Mouse (Mus musculus) forebrain, embryonic 11.5 days (tissue): ENCODE measurements around the gene Prr22. TPM values are rescaled to one million over a fixed set of nuclear protein-coding genes. Genes with fewer than 3 reads are reported as not detected.

Experiments
- ATAC-seq: fragments of 200-750 bp; cut with Nextera tagmentation; replicated peaks from 2 replicates; pipeline ENCODE4 v1.8.0; 2017; ENCODE audit warnings: moderate TSS enrichment; ENCODE audit not compliant: low FRiP score
- DNase-seq: peaks from one replicate; pipeline ENCODE4 v3.0.0-alpha.2; 2017; ENCODE audit warnings: low spot score
- H3K27ac ChIP-seq: fragments of 300-500 bp; sonication (generic); 2 replicates; pipeline ENCODE4 v1.5.1; 2014; ENCODE audit warnings: low read depth, low read length
- H3K27me3 ChIP-seq: fragments of 300-500 bp; sonication (generic); 2 replicates; pipeline ENCODE4 v1.6.1; 2014; ENCODE audit warnings: mild to moderate bottlenecking, low read length, mixed read lengths; ENCODE audit not compliant: control insufficient read depth, insufficient read depth
- H3K36me3 ChIP-seq: fragments of 300-500 bp; sonication (generic); 2 replicates; pipeline ENCODE4 v1.6.1; 2014; ENCODE audit warnings: mild to moderate bottlenecking, low read length, moderate library complexity, mixed read lengths; ENCODE audit not compliant: control insufficient read depth, insufficient read depth
- H3K4me1 ChIP-seq: fragments of 300-500 bp; sonication (generic); replicated peaks from 2 replicates; pipeline ENCODE4 v1.6.1; 2014; ENCODE audit warnings: low read length, mixed read lengths; ENCODE audit not compliant: control insufficient read depth, insufficient read depth
- H3K4me2 ChIP-seq: fragments of 300-500 bp; sonication (generic); 2 replicates; pipeline ENCODE4 v1.6.1; 2014; ENCODE audit warnings: low read depth, mild to moderate bottlenecking, low read length, moderate library complexity, mixed read lengths; ENCODE audit not compliant: severe bottlenecking
- H3K4me3 ChIP-seq: fragments of 300-500 bp; sonication (generic); 2 replicates; pipeline ENCODE4 v1.5.1; 2014; ENCODE audit warnings: low read depth, low read length
- H3K9ac ChIP-seq: fragments of 300-500 bp; sonication (generic); 2 replicates; pipeline ENCODE4 v1.6.1; 2014; ENCODE audit warnings: low read length
- H3K9me3 ChIP-seq: fragments of 300-500 bp; sonication (generic); 2 replicates; pipeline ENCODE4 v1.6.1; 2016; ENCODE audit warnings: low read length, mixed read lengths; ENCODE audit not compliant: control insufficient read depth
- WGBS: fragments of 180-500 bp; shearing (Covaris S2); extraction: QIAGEN DNeasy Blood & Tissue Kit; methylation state at CpG from one replicate; pipeline ENCODE4 v1.1.7; 2014; 5-methylcytosine and 5-hydroxymethylcytosine counted together
- polyA plus RNA-seq: library from polyadenylated mRNA; unstranded; fragments of >200 nt; fragmentation: Nextera tagmentation; extraction: Ambion mirVana; gene quantifications from 2 replicates; pipeline ENCODE4 v1.2.1, GENCODE M21; 2014

Gene Prr22
- polyA plus RNA-seq, 1 experiment from 2014 or later = 1.3 TPM

DNA sequence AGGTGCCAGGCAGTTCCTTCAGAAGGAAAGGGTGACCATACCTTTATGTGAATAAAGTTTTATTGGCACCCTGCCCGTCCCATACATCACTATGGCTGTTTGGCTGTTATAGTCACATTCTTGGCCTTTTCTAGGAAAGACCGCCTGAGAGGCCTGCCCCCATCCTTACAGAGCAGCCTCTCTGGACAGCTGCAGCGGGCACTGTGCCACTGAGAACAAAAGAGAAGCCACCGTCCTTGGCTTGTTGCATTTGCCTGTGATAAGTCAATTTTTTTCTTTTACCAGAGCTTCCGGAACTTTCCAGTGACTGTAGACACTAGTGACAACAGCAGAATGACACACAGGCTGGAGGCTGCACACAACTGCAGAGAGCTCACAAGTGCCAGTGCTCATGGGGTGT is 34.9 kb downstream of the Prr22 start:
- Histone ChIP-seq H3K9ac (no peak overlapping the region), H3K36me3 (no peaks in the 10 kb centered on the region), H3K27ac (no peak overlapping the region), H3K4me1 (peaks cover 5% of the 10 kb centered on the region; the same call in 1 of the 2 replicates), H3K27me3 (no peaks in the 10 kb centered on the region), H3K4me3 (no peak overlapping the region), H3K4me2 (no peak overlapping the region), H3K9me3 (no peaks in the 10 kb centered on the region)
- DNase-seq = no peak
- 89% methylated on average over 5 of the region's 5 CpGs for WGBS
- ATAC-seq = no peak

- WGBS = 65% methylated on average over 1 of the region's 1 CpGs
- H3K36me3 ChIP-seq = no peaks in the 10 kb centered on the region
- ATAC-seq (no peak), DNase-seq (no peak)
- H3K27ac ChIP-seq = no peak overlapping the region
- H3K4me2 ChIP-seq = no peak overlapping the region
- no peak overlapping the region for H3K4me3 ChIP-seq
- H3K9me3 ChIP-seq = no peaks in the 10 kb centered on the region
- H3K27me3 ChIP-seq = no peaks in the 10 kb centered on the region
- H3K9ac ChIP-seq = no peak overlapping the region
- H3K4me1 ChIP-seq = peaks cover 13% of the 10 kb centered on the region
These were observed 35.7 kb downstream of the Prr22 start for GRCm38 (mm10) chr17:56805784-56806183.

DNA sequence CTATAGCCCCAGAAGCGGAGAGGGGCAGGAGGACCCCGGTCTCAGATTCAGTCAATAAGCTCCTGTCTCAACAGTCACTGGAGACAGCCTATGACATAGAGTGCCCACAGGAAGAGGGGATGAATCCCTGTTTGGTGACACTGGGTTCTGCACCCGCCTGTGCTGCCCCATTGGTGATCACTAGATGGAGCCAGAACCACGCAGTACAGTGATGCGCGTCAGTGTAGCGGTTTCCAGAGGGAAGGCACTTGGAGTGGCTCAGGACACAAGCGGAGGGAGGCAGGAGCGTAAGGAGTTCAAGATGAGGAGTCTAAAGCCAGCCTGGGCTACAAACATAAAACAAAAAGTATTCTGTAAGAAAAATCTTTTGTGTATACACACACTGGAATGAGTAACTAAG is 38.5 kb downstream of the Prr22 start:
- Histone ChIP-seq H3K4me3 (no peak overlapping the region), H3K27me3 (no peaks in the 10 kb centered on the region), H3K4me1 (peaks cover 28% of the 10 kb centered on the region), H3K9ac (no peak overlapping the region), H3K27ac (no peak overlapping the region), H3K4me2 (no peak overlapping the region), H3K9me3 (no peaks in the 10 kb centered on the region), H3K36me3 (no peaks in the 10 kb centered on the region)
- DNase-seq (peak; percentile 89), ATAC-seq (peak; percentile 82)
- WGBS = 8% methylated on average over 9 of the region's 9 CpGs

DNA sequence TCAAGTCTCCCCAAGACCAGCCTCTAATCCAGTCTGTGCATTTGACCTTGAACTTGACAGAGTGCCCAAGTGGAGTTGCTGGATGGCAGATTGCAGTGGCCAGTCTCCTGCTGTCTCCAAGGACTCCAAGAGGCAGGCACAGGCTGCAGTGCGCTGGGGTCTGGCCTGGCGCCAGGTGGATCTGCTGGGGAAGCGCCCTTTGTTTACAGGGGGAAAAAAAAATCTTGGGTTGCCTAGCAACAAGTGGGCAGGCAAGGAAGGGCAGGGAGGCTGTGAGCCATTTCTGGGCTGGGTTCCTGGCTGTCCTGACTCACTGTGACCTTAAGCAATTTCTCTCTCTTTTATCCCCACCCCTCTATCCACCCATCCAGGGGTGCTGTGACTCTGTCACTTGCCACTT is 40.2 kb downstream of the Prr22 start:
- no peaks in the 10 kb centered on the region for H3K36me3 ChIP-seq
- H3K27me3 ChIP-seq = no peaks in the 10 kb centered on the region
- WGBS = 3% methylated on average over 3 of the region's 3 CpGs
- H3K27ac ChIP-seq = peak overlapping the region; percentile 41
- peaks cover 36% of the 10 kb centered on the region for H3K4me1 ChIP-seq
- ATAC-seq (peak; percentile 57), DNase-seq (peak; percentile 90)
- peak overlapping the region; percentile 23 for H3K9ac ChIP-seq
- no peaks in the 10 kb centered on the region for H3K9me3 ChIP-seq
- H3K4me3 ChIP-seq = no peak overlapping the region
- no peak overlapping the region for H3K4me2 ChIP-seq

DNA sequence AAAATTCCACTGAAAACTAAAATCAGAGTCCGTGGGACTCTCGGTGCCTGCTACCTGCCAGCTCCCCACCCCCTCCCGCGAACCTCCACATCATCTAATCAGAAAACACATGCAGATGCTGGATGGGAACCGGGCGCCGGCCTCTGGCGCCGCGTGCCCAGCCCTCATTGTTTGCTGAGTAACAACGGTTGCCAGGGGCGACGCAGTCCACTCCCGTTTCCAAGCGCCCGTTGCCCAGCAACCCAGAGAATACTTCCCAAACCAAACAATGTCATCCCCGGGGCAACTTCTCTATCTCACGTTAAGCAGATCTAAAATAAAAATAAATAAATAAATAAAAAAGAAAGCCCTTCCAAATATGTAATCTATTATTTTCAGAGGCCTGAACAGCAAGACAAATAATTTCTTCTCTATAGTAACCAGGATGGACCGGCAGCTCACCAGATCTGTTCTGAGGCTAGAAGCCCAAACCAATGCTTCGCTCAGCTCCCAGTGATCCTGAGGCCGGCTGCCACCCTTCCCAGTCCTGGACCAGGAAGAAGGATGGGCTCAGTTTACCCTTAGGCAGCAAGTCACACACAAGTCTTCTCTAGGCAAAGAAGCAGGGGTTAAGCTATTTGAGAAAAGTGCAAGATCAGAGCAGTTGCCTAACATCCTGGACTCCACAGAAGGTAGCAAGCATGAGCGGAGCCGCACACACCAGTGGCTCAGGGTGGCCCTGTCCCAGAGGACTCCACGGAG is 44.4 kb downstream of the Prr22 start:
- 10% methylated on average over 24 of the region's 24 CpGs for WGBS
- ATAC-seq (peak; percentile 87), DNase-seq (peak; percentile 94)
- Histone ChIP-seq H3K4me1 (peaks cover 38% of the 10 kb centered on the region), H3K36me3 (no peaks in the 10 kb centered on the region), H3K27ac (peak overlapping the region; percentile 90), H3K27me3 (no peaks in the 10 kb centered on the region), H3K4me2 (peak overlapping the region; percentile 26), H3K9me3 (no peaks in the 10 kb centered on the region), H3K4me3 (no peak overlapping the region), H3K9ac (0 out of 2 replicates have a peak overlapping the region, but pooled peaks have one; percentile 9)

GRCm38 (mm10) chr17:56815057-56815345 is 45.0 kb downstream of the Prr22 start:
- no peaks in the 10 kb centered on the region for H3K36me3 ChIP-seq
- H3K4me1 ChIP-seq = peaks cover 35% of the 10 kb centered on the region
- no peak for DNase-seq
- H3K4me2 ChIP-seq = peak overlapping the region; percentile 26
- H3K4me3 ChIP-seq = no peak overlapping the region
- H3K27me3 ChIP-seq = no peaks in the 10 kb centered on the region
- ATAC-seq = no peak
- peak overlapping the region; percentile 90 for H3K27ac ChIP-seq
- peak overlapping the region; percentile 9; the same call in 1 of the 2 replicates for H3K9ac ChIP-seq
- H3K9me3 ChIP-seq = no peaks in the 10 kb centered on the region
- WGBS = 56% methylated on average over 3 of the region's 3 CpGs

- Histone ChIP-seq H3K9me3 (no peaks in the 10 kb centered on the region), H3K36me3 (no peaks in the 10 kb centered on the region), H3K9ac (no peak overlapping the region), H3K4me2 (no peak overlapping the region), H3K27ac (no peak overlapping the region), H3K27me3 (no peaks in the 10 kb centered on the region), H3K4me1 (peaks cover 16% of the 10 kb centered on the region), H3K4me3 (no peak overlapping the region)
- WGBS = 30% methylated on average over 11 of the region's 11 CpGs
- ATAC-seq (no peak), DNase-seq (no peak)
These were observed 48.1 kb downstream of the Prr22 start for GRCm38 (mm10) chr17:56818067-56818636.

- DNase-seq = no peak
- no peak for ATAC-seq
- Histone ChIP-seq H3K4me3 (no peak overlapping the region), H3K27me3 (no peaks in the 10 kb centered on the region), H3K9me3 (no peaks in the 10 kb centered on the region), H3K4me1 (peaks cover 11% of the 10 kb centered on the region), H3K9ac (no peak overlapping the region), H3K27ac (no peak overlapping the region), H3K36me3 (no peaks in the 10 kb centered on the region), H3K4me2 (no peak overlapping the region)
- WGBS = 60% methylated on average over 6 of the region's 6 CpGs
These were observed 49.0 kb downstream of the Prr22 start for GRCm38 (mm10) chr17:56819032-56819545.

GRCm38 (mm10) chr17:56819694-56820111 is 49.7 kb downstream of the Prr22 start:
- ATAC-seq (no peak), DNase-seq (no peak)
- no peak overlapping the region for H3K27ac ChIP-seq
- H3K4me3 ChIP-seq = no peak overlapping the region
- no peaks in the 10 kb centered on the region for H3K9me3 ChIP-seq
- no peaks in the 10 kb centered on the region for H3K27me3 ChIP-seq
- no peak overlapping the region for H3K4me2 ChIP-seq
- WGBS = 85% methylated on average over 8 of the region's 8 CpGs
- no peaks in the 10 kb centered on the region for H3K36me3 ChIP-seq
- no peak overlapping the region for H3K9ac ChIP-seq
- peaks cover 10% of the 10 kb centered on the region for H3K4me1 ChIP-seq
